Mouse (Mus musculus) left cerebral cortex, adult 2 months (tissue): ENCODE results near the gene Slc15a1. TPM values are rescaled to one million over a fixed set of nuclear protein-coding genes. Genes with fewer than 3 reads are reported as not detected.

Experiments used
- DNase-seq, 2 experiments: peaks; one replicate each; pipeline ENCODE4 v3.0.0; 2021 to 2022; ENCODE audit warnings: low spot score in 2 of 2, mixed read lengths in 1 of 2; ENCODE audit errors: extremely low spot score in 1 of 2
- H3K27ac ChIP-seq: fragments of 200-600 bp; 2 replicates; pipeline ENCODE4 v1.8.1; 2022
- H3K4me3 ChIP-seq: fragments of 200-600 bp; 2 replicates; pipeline ENCODE4 v1.8.1; 2022
- CTCF ChIP-seq: fragments of 200-600 bp; IDR thresholded peaks from 2 replicates; pipeline ENCODE4 v1.8.1; 2022; ENCODE audit warnings: antibody characterized with exemption, mild to moderate bottlenecking, moderate library complexity
- intact Hi-C: fragments of 180-260 bp; cut with DNase I; formaldehyde crosslinking; loops from one replicate; pipeline ENCODE4 v1.15.1; 2025
- total RNA-seq, 2 experiments: library from RNA; stranded (reverse); gene quantifications; 2 replicates each; pipeline ENCODE4 v1.2.3; 2021

The Slc15a1 gene
- total RNA-seq, 2 experiments from 2014 or later: not detected

DNA sequence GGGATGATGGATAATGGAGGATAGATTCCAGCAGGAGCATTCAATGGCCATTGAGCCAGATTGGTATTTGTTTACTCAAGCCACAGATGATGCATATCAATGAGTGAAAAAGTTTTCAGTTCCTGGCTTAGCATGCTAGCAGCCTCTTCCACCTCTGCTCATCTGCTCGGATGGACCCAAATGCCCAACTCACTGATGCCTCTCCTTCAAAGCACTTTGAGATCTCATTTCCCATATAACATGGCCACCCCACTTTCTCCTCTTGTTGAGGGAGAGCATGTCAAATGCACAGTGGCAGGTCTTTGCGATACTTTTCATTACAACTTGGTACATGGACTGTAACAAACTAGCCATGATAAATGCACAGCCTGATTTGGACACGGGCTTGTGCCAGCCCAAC is 20.6 kb downstream of the Slc15a1 start:
- intact Hi-C loops: no loop called here
- TF ChIP-seq CTCF: no peak
- DNase-seq: no peak
- Histone ChIP-seq H3K4me3 (no peak overlapping the region), H3K27ac (no peak overlapping the region)

DNA sequence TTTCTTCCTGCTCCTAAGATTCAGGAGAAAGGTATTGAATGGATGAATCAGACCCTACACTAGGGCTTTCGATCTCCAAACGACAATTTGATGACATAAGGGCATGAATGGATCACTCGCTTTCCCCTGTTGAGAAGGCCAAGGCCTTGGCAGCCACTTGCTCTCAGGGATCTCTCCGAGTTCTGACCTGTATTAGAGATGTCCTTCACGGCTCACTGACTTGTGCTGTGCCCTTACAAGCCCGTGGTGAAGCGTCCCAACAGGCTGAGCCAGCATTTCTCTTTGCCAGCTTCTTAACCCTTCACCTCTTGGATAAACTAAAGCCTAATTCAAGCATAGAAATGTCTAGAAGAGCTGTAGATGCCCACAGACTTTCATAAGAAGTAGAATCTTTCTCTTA is 22.9 kb downstream of the Slc15a1 start:
- intact Hi-C loops: no loop called here
- TF ChIP-seq CTCF: no peak
- H3K27ac ChIP-seq: no peak overlapping the region
- no peak overlapping the region for H3K4me3 ChIP-seq
- DNase-seq: no peak

DNA sequence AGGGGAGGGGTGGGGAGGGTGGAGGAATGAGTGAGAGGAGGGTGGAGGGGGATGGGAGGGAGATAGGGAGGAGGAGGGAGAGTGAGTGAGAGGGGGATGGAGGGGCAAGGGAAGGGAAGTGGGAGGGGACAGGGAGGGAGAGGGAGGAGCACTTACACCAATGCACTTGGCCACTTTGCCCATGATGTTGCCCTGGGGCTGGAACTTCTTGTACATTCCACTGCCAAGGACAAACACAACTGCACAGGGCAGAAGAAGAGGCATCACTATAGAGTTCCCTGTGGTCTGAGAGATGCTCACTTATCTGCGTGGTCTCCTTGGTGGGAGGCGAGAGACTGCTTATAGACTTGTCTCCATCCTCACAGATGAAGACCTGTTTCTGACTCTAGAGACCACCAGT is 23.5 kb downstream of the Slc15a1 start:
- Histone ChIP-seq H3K4me3 (no peak overlapping the region), H3K27ac (no peak overlapping the region)
- no peak for TF ChIP-seq CTCF
- intact Hi-C loops: no loop called here
- DNase-seq: no peak

DNA sequence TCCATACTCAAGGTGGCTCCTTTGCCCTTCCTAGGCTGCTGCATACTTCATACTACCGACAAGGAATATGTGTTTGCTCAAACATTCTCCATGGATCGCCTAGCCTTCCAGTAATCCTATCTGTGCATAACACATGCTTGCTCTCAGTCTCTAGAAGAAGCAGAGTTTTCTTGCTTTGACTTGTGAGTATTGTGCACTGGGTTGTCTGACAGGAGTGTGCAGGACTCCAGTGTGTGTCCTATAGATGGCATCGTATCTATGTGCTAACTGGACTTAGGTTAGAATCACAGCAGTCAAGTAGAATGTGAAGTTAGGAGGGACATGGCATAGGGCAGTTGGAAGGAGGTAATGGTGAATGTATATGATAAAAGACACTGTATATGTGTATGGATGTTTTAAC is 26.0 kb downstream of the Slc15a1 start:
- no peak overlapping the region for H3K27ac ChIP-seq
- intact Hi-C loops: no loop called here
- H3K4me3 ChIP-seq: no peak overlapping the region
- no peak for TF ChIP-seq CTCF
- DNase-seq: no peak

DNA sequence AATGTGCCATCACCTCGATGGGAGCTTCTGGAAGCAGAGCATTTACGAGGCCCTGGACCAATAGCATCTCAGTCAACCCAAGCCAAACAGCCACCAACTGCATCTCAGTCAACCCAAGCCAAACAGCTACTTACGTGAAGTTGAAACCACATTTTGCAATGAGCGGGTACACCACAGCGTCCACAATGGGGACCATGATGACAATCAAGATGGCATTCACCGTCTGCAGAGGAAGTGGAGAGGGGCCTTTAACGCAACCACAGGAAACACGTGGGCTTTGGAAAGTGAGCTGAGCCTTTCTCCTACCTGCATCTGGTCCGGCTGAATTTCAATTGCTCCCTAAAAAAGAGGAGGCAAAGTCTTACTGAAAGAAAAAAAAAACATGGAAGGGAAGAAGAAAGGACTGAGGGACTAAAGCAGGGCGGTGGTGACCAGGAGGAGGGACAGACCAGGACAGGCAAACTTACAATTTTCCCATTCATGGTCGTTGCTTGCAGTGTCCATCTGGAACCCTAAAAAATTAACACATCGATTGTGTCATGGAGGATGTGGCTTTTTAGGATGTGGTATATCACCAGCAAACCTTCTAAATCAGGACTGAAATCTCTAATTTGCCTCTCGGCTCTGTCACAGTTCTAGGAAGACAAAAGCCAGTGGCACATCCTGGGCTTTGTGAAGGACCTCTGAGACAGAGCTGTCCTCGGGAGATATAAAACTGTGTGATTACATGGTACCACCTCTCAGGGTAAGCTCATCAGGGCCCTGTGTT is 26.9 kb downstream of the Slc15a1 start:
- DNase-seq: no peak
- TF ChIP-seq CTCF: no peak
- H3K27ac ChIP-seq: no peak overlapping the region
- intact Hi-C loops: no loop called here
- no peak overlapping the region for H3K4me3 ChIP-seq

DNA sequence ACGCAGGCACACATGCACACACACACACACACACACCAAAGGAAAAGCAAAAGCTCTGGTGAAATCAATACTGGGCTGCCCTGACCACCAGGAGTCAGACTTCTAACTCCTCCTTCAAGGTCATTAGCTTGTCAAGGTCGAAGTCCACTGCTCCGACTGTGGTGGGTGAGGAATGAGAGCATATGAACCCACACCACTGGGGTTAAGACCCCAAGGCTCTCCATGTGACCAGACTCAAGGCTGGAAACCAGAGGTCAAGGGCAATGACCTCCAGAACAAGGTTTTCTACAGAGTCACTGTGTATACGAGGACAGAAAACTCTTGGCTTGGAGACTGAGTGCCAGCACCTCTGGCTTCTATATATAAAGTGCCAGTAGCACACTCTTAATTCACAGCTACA is 31.2 kb downstream of the Slc15a1 start:
- DNase-seq: no peak
- intact Hi-C loops: no loop called here
- no peak for TF ChIP-seq CTCF
- Histone ChIP-seq H3K4me3 (no peak overlapping the region), H3K27ac (no peak overlapping the region)

DNA sequence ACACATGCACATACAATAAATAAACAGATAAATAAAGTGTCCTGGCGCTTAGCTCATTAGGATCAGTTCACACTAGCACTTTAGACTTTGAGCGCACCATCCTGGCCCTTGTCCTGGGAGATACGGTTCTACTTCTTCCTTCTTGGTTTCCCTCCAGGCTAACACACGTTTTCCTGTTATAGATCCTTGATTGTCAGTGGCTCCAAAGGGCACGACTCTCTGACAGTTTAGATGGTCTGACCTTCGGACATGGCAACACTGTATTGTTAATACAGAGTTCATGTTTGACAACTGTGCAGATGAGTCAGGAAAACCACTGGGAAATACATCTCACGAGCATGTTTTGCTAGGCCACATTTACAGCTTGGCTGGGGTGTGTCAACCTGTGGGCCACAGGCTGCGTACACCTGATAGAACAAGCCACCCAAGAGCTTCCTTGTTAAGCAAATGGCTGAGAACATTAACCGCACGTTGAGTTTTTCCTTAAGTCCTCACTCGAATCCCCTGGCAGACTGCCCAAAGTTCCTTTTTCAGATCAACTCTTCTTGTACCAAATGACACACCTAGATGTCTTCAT is 33.4 kb downstream of the Slc15a1 start:
- no peak overlapping the region for H3K4me3 ChIP-seq
- intact Hi-C loops: no loop called here
- DNase-seq: no peak
- TF ChIP-seq CTCF: no peak
- no peak overlapping the region for H3K27ac ChIP-seq

DNA sequence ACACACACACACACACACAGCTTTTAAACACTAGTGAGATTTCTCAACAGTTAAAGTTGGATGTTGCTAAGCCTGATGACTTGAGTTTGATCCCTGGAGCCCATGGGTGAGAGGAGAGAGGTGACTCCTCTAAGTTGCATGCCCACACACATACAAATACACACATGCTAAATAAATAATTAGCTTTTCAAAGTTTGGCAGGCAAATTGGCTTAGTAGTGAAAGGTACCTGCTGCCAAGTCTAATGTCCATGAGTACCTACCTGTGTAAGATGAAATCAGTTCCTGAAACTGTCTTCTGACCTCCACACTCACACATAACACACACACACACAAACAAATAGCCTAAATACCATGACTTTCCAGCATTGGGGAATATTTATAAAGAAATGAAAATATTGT is 35.5 kb downstream of the Slc15a1 start:
- no peak for TF ChIP-seq CTCF
- intact Hi-C loops: no loop called here
- no peak overlapping the region for H3K27ac ChIP-seq
- DNase-seq: no peak
- H3K4me3 ChIP-seq: no peak overlapping the region

DNA sequence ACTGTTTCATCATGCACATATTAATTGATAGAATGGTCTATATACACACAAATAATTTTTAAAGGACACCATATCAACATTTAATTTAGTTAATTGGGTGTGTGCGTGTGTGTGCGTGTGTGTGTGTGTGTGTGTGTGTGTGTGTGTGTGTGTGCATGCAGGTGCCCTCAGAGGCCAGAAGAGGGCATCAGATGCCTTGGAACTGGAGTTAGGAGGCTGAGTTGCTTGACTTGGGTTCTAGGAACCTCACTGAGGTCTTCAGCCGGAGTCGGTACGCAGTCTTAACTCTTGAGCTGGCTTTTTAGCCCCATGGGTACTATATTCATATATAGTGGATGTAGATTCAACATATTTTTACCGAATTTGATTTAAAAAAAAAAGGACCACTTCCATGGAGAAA is 37.4 kb downstream of the Slc15a1 start:
- Histone ChIP-seq H3K27ac (no peak overlapping the region), H3K4me3 (no peak overlapping the region)
- no peak for DNase-seq
- TF ChIP-seq CTCF: no peak
- intact Hi-C loops: no loop called here

DNA sequence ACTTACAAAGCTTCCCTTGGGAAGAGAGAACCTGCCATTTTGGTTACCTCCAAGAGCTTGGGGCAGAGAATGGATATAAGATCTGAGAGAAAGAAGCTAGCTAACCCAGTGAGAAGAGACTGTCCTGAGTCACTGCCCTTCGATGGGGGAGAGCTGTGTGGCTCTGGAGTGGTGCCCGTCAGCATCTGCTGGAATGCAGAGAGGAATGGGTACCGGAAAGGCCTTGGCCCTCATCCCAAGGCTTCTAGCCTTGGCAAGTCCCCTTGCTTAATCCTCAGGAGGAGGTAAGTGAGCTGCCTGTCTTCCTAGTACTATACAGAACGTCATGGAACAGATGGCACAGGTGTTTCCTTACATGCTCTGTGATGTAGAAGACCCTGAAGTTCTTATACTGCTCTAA is 38.6 kb downstream of the Slc15a1 start:
- no peak overlapping the region for H3K27ac ChIP-seq
- intact Hi-C loops: no loop called here
- no peak for TF ChIP-seq CTCF
- DNase-seq: no peak
- H3K4me3 ChIP-seq: no peak overlapping the region

DNA sequence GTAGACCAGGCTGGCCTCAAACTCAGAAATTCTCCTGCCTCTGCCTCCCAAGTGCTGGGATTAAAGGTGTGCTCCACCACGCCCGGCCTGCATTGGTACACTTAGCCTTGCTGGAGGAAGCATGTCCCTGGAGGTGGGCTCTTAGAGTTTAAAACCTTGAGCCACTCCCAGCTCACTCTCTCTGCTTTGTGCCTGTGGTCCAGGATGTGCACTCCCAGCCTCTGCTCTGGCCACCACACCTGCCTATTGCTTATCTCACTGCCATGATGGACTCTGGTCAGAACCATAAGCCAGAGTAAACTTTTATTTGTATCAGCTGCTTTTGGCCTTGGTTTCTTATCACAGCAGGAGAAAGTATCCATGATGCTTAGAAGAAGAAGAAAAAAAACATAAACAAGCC is 40.7 kb downstream of the Slc15a1 start:
- intact Hi-C loops: no loop called here
- Histone ChIP-seq H3K27ac (no peak overlapping the region), H3K4me3 (no peak overlapping the region)
- no peak for DNase-seq
- TF ChIP-seq CTCF: no peak

DNA sequence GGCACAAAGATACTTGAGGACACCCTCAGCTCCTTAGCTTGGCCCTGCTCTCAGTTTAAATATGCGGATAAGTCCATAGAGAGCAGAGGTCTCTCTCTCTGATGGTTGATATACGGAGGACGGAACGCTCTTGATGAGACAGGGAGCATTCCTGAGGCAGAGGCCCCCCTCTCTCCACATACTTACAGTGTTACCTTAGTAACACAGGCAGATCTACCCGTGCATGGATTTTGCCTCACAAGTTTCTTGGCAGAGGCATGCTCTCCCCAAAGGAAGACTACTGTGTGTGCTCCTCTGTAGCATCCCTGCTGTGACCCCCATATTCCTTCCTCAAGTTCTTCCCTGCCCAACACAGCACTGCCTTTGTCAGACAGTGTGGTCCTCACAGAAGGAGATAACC is 42.3 kb downstream of the Slc15a1 start:
- H3K27ac ChIP-seq: no peak overlapping the region
- TF ChIP-seq CTCF: no peak
- no peak overlapping the region for H3K4me3 ChIP-seq
- no peak for DNase-seq
- intact Hi-C loops: no loop called here

DNA sequence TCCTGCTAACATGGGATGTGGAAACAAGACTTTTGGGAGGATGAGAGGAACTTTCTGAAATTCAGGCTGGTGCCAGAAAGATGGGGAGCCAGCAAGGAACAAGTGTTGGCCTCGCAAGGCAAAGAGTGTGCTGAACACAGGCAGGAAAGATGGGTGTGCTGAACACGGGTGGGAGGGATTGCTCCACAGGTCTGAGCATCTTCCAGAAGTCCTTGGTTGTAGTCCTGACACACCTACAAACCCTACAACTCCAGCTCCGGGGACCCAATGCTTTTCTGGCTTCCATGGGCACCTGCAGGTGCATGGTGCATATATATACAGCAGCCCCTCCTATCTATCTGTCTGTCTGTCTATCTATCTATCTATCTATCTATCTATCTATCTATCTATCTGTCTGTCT is 44.1 kb downstream of the Slc15a1 start:
- no peak overlapping the region for H3K27ac ChIP-seq
- no peak overlapping the region for H3K4me3 ChIP-seq
- intact Hi-C loops: no loop called here
- TF ChIP-seq CTCF: no peak
- DNase-seq: no peak
